Mouse (Mus musculus): Measurements from ENCODE around the gene Tpra1.

Gene Tpra1

GRCm38 (mm10) chr6:88959834-88960233 is 57.8 kb downstream of the Tpra1 start:
- DNase-seq = peak; percentile 82

GRCm38 (mm10) chr6:88960941-88961340 is 58.9 kb downstream of the Tpra1 start:
- no peak for DNase-seq

Data from lung, postnatal 36 days (tissue).